Mouse (Mus musculus): ENCODE results near the gene Naif1. TPM values are rescaled to one million over a fixed set of nuclear protein-coding genes. Genes with fewer than 3 reads are reported as not detected.

Naif1 gene
- polyA plus RNA-seq, 1 experiment from 2014 or later, result 5.6 TPM

DNA sequence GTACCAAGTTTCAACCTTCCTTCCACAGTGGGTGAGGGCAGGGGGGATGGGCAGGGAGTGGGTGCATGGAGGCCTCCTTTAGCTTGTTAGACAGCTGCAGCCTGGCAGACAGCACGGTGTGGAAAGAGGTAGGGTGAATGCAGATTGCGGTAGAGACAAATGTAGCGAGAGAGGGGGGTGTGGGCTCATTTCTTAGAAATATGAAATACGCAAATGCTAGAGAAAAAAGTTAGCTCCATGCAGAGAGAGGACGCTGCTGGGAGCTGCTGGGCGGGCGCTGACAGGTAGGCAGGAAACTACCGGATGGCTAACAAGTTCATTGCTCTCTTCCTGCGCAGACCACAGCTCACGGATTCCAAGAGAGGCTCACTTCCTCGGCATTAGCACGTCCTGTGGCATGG lies 43.0 kb downstream of the Naif1 start:
- 60% methylated on average over 12 of the region's 12 CpGs for WGBS
- ATAC-seq (ENCODE audit: insufficient number of reproducible peaks, low FRiP score, low TSS enrichment, low read depth), result no peak
- no peak overlapping the region for H3K9ac ChIP-seq

GRCm38 (mm10) chr2:32494522-32494921 lies 44.3 kb downstream of the Naif1 start:
- no peaks in the 10 kb centered on the region for H3K36me3 ChIP-seq
- no peak overlapping the region for H3K4me3 ChIP-seq
- no peaks in the 10 kb centered on the region for H3K4me1 ChIP-seq
- H3K27ac ChIP-seq, result no peak overlapping the region
- WGBS, result 76% methylated on average over 2 of the region's 2 CpGs
- no peaks in the 10 kb centered on the region for H3K27me3 ChIP-seq
- ATAC-seq (ENCODE audit: insufficient number of reproducible peaks, low FRiP score, low TSS enrichment, low read depth), result no peak
- H3K4me2 ChIP-seq, result no peak overlapping the region
- H3K9me3 ChIP-seq, result no peaks in the 10 kb centered on the region
- H3K9ac ChIP-seq, result no peak overlapping the region

More for the DNA sequence above, 43.0 kb downstream of the Naif1 start:
- H3K4me1 ChIP-seq, result no peaks in the 10 kb centered on the region
- H3K27ac ChIP-seq, result no peak overlapping the region
- H3K4me2 ChIP-seq, result no peak overlapping the region
- H3K27me3 ChIP-seq, result no peaks in the 10 kb centered on the region
- H3K4me3 ChIP-seq, result no peak overlapping the region
- H3K9me3 ChIP-seq, result no peaks in the 10 kb centered on the region
- H3K36me3 ChIP-seq, result no peaks in the 10 kb centered on the region

GRCm38 (mm10) chr2:32495185-32495726 lies 45.0 kb downstream of the Naif1 start:
- Histone ChIP-seq H3K36me3 (no peaks in the 10 kb centered on the region), H3K27ac (no peak overlapping the region), H3K27me3 (no peaks in the 10 kb centered on the region), H3K4me1 (no peaks in the 10 kb centered on the region), H3K4me2 (no peak overlapping the region), H3K9ac (no peak overlapping the region), H3K9me3 (no peaks in the 10 kb centered on the region), H3K4me3 (no peak overlapping the region)
- 69% methylated on average over 20 of the region's 20 CpGs for WGBS
- no peak for ATAC-seq (ENCODE audit: insufficient number of reproducible peaks, low FRiP score, low TSS enrichment, low read depth)

GRCm38 (mm10) chr2:32496190-32496589 lies 45.9 kb downstream of the Naif1 start:
- H3K4me2 ChIP-seq, result no peak overlapping the region
- H3K4me3 ChIP-seq, result no peak overlapping the region
- no peaks in the 10 kb centered on the region for H3K4me1 ChIP-seq
- H3K9ac ChIP-seq, result no peak overlapping the region
- H3K36me3 ChIP-seq, result no peaks in the 10 kb centered on the region
- no peaks in the 10 kb centered on the region for H3K27me3 ChIP-seq
- H3K9me3 ChIP-seq, result no peaks in the 10 kb centered on the region
- WGBS, result 58% methylated on average over 5 of the region's 5 CpGs
- H3K27ac ChIP-seq, result no peak overlapping the region
- no peak for ATAC-seq (ENCODE audit: insufficient number of reproducible peaks, low FRiP score, low TSS enrichment, low read depth)

DNA sequence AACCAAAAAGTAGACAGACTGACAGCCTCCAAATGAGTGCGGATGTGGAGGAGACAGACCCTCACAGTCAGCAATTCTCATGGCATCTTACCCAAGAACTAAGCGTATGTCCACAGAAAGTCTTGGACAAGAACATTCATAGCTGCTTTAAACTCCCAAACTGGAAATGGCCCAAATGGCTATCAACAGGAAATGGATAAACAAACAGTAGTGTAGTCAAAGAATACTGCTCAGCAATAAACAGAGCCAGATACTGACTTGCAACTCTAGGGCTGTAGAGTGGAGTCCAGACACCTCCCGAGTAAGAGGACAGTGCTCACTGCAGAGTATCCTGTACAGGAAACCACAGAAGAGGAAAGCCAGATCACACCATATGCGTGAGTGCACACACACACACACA lies 49.1 kb downstream of the Naif1 start:
- H3K27ac ChIP-seq, result no peak overlapping the region
- WGBS, result 84% methylated on average over 4 of the region's 4 CpGs
- ATAC-seq (ENCODE audit: insufficient number of reproducible peaks, low FRiP score, low TSS enrichment, low read depth), result no peak
- H3K36me3 ChIP-seq, result no peaks in the 10 kb centered on the region
- no peaks in the 10 kb centered on the region for H3K4me1 ChIP-seq
- no peak overlapping the region for H3K9ac ChIP-seq
- no peaks in the 10 kb centered on the region for H3K27me3 ChIP-seq
- H3K4me2 ChIP-seq, result no peak overlapping the region
- H3K9me3 ChIP-seq, result no peaks in the 10 kb centered on the region
- no peak overlapping the region for H3K4me3 ChIP-seq

GRCm38 (mm10) chr2:32500461-32500860 lies 50.2 kb downstream of the Naif1 start:
- 72% methylated on average over 5 of the region's 5 CpGs for WGBS
- H3K27me3 ChIP-seq, result no peaks in the 10 kb centered on the region
- no peaks in the 10 kb centered on the region for H3K9me3 ChIP-seq
- H3K27ac ChIP-seq, result no peak overlapping the region
- no peak for ATAC-seq (ENCODE audit: insufficient number of reproducible peaks, low FRiP score, low TSS enrichment, low read depth)
- no peak overlapping the region for H3K4me3 ChIP-seq
- H3K4me1 ChIP-seq, result no peaks in the 10 kb centered on the region
- H3K4me2 ChIP-seq, result no peak overlapping the region
- no peak overlapping the region for H3K9ac ChIP-seq
- H3K36me3 ChIP-seq, result no peaks in the 10 kb centered on the region

DNA sequence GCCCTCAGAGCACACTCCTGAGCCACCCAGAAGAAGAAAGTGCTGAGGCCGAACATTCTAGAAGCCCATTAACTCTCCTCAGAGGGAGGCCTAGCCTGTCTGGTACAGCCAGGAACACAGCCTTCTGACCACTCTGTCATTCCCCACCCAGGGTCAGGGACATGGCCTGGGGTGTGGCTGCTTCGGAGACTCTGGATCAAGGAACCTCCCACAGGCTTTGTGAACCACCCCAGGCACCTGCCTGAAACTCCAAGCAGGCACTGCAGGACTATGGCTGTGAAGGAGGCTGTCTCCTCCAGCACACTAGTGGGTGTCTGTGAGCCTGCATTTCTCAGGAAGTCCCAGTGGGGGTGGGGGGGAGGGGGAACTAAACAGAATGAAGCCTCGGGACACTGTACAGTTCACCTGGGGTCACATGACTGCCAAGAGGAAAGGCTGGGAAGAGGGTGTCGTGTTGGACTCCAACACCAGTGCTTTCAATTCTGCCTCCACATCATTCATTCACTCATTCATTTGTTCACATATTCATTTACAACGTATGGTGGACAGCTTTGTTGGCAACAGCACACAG lies 51.6 kb downstream of the Naif1 start:
- H3K36me3 ChIP-seq, result no peaks in the 10 kb centered on the region
- no peak overlapping the region for H3K9ac ChIP-seq
- no peaks in the 10 kb centered on the region for H3K4me1 ChIP-seq
- WGBS, result 52% methylated on average over 5 of the region's 5 CpGs
- no peak overlapping the region for H3K4me3 ChIP-seq
- H3K9me3 ChIP-seq, result no peaks in the 10 kb centered on the region
- ATAC-seq (ENCODE audit: insufficient number of reproducible peaks, low FRiP score, low TSS enrichment, low read depth), result 0 out of 2 replicates have a peak, but pooled peaks have one; percentile 30
- H3K27ac ChIP-seq, result no peak overlapping the region
- H3K4me2 ChIP-seq, result no peak overlapping the region
- H3K27me3 ChIP-seq, result no peaks in the 10 kb centered on the region

GRCm38 (mm10) chr2:32502843-32503242 lies 52.6 kb downstream of the Naif1 start:
- H3K27ac ChIP-seq, result no peak overlapping the region

DNA sequence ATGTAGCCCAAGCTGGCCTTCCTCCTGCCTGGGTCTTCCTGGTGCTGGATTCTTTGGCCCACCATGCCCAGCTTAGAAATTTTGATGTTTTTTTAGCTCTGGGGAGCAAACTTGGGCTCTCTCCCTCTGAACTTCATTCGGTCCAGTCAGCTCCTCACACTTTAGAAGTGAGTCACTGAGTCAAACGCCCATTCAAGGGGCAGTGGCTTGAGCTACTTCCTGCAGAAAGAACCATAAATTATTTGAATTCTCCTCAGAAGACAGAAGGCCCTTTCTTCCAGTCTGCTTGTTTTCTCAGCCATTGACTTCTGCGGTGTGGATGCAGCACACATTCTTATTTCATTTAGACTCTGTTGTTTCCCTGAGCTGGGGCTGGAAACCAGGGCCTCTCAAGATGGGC lies 53.3 kb downstream of the Naif1 start:
- H3K27ac ChIP-seq, result no peak overlapping the region; the same call in 1 of the 2 replicates

More at GRCm38 (mm10) chr2:32502843-32503242, 52.6 kb downstream of the Naif1 start:
- no peaks in the 10 kb centered on the region for H3K9me3 ChIP-seq
- H3K36me3 ChIP-seq, result no peaks in the 10 kb centered on the region
- WGBS, result 83% methylated on average over 12 of the region's 12 CpGs
- H3K4me1 ChIP-seq, result no peaks in the 10 kb centered on the region
- H3K4me2 ChIP-seq, result no peak overlapping the region
- H3K4me3 ChIP-seq, result no peak overlapping the region
- ATAC-seq (ENCODE audit: insufficient number of reproducible peaks, low FRiP score, low TSS enrichment, low read depth), result no peak
- H3K27me3 ChIP-seq, result no peaks in the 10 kb centered on the region
- no peak overlapping the region for H3K9ac ChIP-seq

GRCm38 (mm10) chr2:32505536-32505935 lies 55.3 kb downstream of the Naif1 start:
- H3K9me3 ChIP-seq, result no peaks in the 10 kb centered on the region
- no peaks in the 10 kb centered on the region for H3K36me3 ChIP-seq
- 99% methylated on average over 2 of the region's 2 CpGs for WGBS
- H3K4me1 ChIP-seq, result peaks cover 4% of the 10 kb centered on the region
- no peak overlapping the region for H3K4me3 ChIP-seq
- no peak overlapping the region for H3K4me2 ChIP-seq
- no peak for ATAC-seq (ENCODE audit: insufficient number of reproducible peaks, low FRiP score, low TSS enrichment, low read depth)
- no peak overlapping the region for H3K27ac ChIP-seq
- no peak overlapping the region for H3K9ac ChIP-seq
- H3K27me3 ChIP-seq, result no peaks in the 10 kb centered on the region

More for the DNA sequence above, 53.3 kb downstream of the Naif1 start:
- H3K9me3 ChIP-seq, result no peaks in the 10 kb centered on the region
- ATAC-seq (ENCODE audit: insufficient number of reproducible peaks, low FRiP score, low TSS enrichment, low read depth), result no peak
- H3K4me3 ChIP-seq, result no peak overlapping the region
- no peaks in the 10 kb centered on the region for H3K36me3 ChIP-seq
- no peak overlapping the region for H3K4me2 ChIP-seq
- H3K4me1 ChIP-seq, result no peaks in the 10 kb centered on the region
- no peak overlapping the region for H3K9ac ChIP-seq
- H3K27me3 ChIP-seq, result no peaks in the 10 kb centered on the region
- 48% methylated on average over 3 of the region's 3 CpGs for WGBS
